Mouse (Mus musculus): Measurements from ENCODE around the gene Rbm10. TPM values are rescaled to one million over a fixed set of nuclear protein-coding genes. Genes with fewer than 3 reads are reported as not detected.

Rbm10 gene
- polyA plus RNA-seq, 1 experiment from 2014 or later, result 37.3 TPM

DNA sequence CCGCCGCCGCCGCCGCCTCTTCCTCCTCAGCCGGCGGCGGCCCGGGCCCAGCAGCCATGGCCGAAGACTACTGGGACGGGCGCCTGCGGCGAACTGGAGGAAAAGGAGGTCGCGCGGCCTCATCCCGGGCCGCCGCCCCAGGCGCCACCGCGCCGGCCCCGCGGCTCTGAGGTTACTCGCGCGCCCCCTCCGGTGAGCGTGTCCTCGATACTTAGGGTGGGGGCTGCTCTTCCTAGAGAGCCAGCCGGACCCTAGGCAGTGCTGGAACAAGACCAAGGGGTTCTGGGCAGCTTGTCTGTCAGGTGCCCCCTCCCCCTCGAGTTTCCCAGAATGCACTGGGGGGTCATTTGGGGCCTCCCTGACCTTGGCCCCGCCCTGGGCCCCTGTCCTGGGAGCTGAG is 71.3 kb downstream of the Rbm10 start:
- H3K9ac ChIP-seq (ENCODE audit: low read depth, low read length), result peak overlapping the region; percentile 86
- DNase-seq (ENCODE audit: low spot score) (peak; percentile 59), ATAC-seq (replicated peaks; ENCODE audit: low FRiP score, low read depth) (peak; percentile 50)
- no peaks in the 10 kb centered on the region for H3K27me3 ChIP-seq (ENCODE audit: insufficient read depth, low read length)
- peak overlapping the region; percentile 63 for H3K4me2 ChIP-seq (ENCODE audit: low read length)
- H3K9me3 ChIP-seq (replicated peaks; ENCODE audit: low read length), result no peaks in the 10 kb centered on the region
- H3K27ac ChIP-seq, result peak overlapping the region; percentile 96
- TF ChIP-seq CTCF (IDR thresholded peaks at IDR 0.05; ENCODE audit: low read depth), result no peak; the same call in 1 of the 2 replicates
- H3K4me3 ChIP-seq (replicated peaks; ENCODE audit: low read depth, low read length), result peak overlapping the region; percentile 67
- no peaks in the 10 kb centered on the region for H3K4me1 ChIP-seq (replicated peaks; ENCODE audit: insufficient read depth, low read length)
- 30% methylated on average over 9 of the region's 35 CpGs for WGBS
- H3K36me3 ChIP-seq (ENCODE audit: insufficient read depth, low read length), result 0 out of 2 replicates have a peak, but pooled peaks cover under 1% of the 10 kb centered on the region

DNA sequence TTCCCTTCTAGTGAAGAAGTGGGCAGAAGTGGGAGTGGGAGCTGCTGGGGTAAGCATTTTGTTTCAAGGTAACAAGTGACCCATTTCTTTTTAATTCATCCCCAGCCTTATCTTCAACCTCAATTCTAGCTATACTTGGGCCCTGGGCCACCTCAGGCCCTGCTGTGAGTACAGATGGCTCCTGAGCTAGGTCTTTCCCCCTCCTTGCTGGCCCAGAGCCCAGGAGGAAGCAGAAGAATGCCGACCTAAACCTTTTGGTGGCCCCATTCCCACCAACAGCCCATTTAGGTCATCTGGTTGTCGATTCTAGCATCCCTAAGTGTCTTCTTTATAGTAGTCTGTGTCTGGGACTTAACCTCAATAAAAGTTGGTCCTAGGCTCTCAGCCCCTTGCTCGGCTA is 74.3 kb downstream of the Rbm10 start:
- H3K4me3 ChIP-seq (replicated peaks; ENCODE audit: low read depth, low read length), result no peak overlapping the region
- WGBS, result 48% methylated on average over 3 of the region's 3 CpGs
- no peak overlapping the region for H3K4me2 ChIP-seq (ENCODE audit: low read length)
- no peaks in the 10 kb centered on the region for H3K4me1 ChIP-seq (replicated peaks; ENCODE audit: insufficient read depth, low read length)
- DNase-seq (ENCODE audit: low spot score) (no peak), ATAC-seq (replicated peaks; ENCODE audit: low FRiP score, low read depth) (no peak)
- no peak overlapping the region for H3K27ac ChIP-seq
- no peaks in the 10 kb centered on the region for H3K9me3 ChIP-seq (replicated peaks; ENCODE audit: low read length)
- TF ChIP-seq CTCF (IDR thresholded peaks at IDR 0.05; ENCODE audit: low read depth), result no peak
- H3K9ac ChIP-seq (ENCODE audit: low read depth, low read length), result no peak overlapping the region
- H3K36me3 ChIP-seq (ENCODE audit: insufficient read depth, low read length), result peaks cover 18% of the 10 kb centered on the region; the same call in 1 of the 2 replicates
- H3K27me3 ChIP-seq (ENCODE audit: insufficient read depth, low read length), result no peaks in the 10 kb centered on the region

DNA sequence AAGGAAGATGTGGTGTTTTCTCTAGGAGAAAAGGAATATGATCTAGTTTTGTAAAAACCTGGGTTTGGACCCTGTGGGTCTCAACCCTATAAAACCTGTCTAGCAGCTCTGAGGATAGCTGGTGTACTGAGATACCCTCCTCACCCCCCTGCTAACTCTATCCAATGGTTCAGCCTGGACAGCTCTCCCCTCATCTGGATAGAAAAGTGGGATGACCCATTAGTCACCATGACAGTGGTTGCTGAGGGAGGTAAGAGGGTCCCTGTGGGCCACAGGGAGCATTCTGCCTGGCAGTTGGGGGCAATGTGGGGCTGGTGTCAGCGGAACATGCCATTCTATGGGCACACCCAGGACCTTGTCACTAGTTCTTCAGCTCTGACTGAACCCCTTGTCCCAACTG is 75.3 kb downstream of the Rbm10 start:
- H3K4me2 ChIP-seq (ENCODE audit: low read length), result no peak overlapping the region
- H3K4me3 ChIP-seq (replicated peaks; ENCODE audit: low read depth, low read length), result no peak overlapping the region
- no peak for ATAC-seq (replicated peaks; ENCODE audit: low FRiP score, low read depth)
- 92% methylated on average over 1 of the region's 1 CpGs for WGBS
- no peak for DNase-seq (ENCODE audit: low spot score)
- TF ChIP-seq CTCF (IDR thresholded peaks at IDR 0.05; ENCODE audit: low read depth), result no peak
- H3K9me3 ChIP-seq (replicated peaks; ENCODE audit: low read length), result no peaks in the 10 kb centered on the region
- no peaks in the 10 kb centered on the region for H3K4me1 ChIP-seq (replicated peaks; ENCODE audit: insufficient read depth, low read length)
- no peaks in the 10 kb centered on the region for H3K27me3 ChIP-seq (ENCODE audit: insufficient read depth, low read length)
- peaks cover 24% of the 10 kb centered on the region; the same call in 1 of the 2 replicates for H3K36me3 ChIP-seq (ENCODE audit: insufficient read depth, low read length)
- no peak overlapping the region for H3K27ac ChIP-seq
- H3K9ac ChIP-seq (ENCODE audit: low read depth, low read length), result no peak overlapping the region

DNA sequence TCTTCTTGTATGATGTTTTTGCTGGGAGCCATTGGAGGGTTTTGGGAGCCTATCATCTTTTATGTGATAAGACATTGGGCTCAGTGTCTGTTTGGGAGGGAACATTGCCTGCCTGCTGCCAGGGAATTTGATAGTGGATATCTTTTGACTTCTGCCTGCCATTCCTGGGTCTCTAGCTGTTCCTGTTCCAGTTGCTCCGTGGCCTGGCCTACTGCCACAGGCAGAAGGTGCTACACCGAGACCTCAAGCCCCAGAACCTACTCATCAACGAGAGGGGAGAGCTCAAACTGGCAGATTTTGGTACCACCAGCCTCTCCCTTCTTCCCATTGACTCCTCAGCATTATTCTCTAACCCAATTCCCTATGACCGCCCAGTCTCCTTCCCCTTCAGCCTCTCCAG is 78.5 kb downstream of the Rbm10 start:
- Histone ChIP-seq H3K9me3 (replicated peaks; ENCODE audit: low read length) (no peaks in the 10 kb centered on the region), H3K9ac (ENCODE audit: low read depth, low read length) (no peak overlapping the region), H3K4me3 (replicated peaks; ENCODE audit: low read depth, low read length) (no peak overlapping the region), H3K4me2 (ENCODE audit: low read length) (no peak overlapping the region), H3K27ac (no peak overlapping the region), H3K27me3 (ENCODE audit: insufficient read depth, low read length) (no peaks in the 10 kb centered on the region), H3K4me1 (replicated peaks; ENCODE audit: insufficient read depth, low read length) (no peaks in the 10 kb centered on the region), H3K36me3 (ENCODE audit: insufficient read depth, low read length) (peaks cover 30% of the 10 kb centered on the region; the same call in 1 of the 2 replicates)
- WGBS, result 86% methylated on average over 4 of the region's 4 CpGs
- DNase-seq (ENCODE audit: low spot score) (no peak), ATAC-seq (replicated peaks; ENCODE audit: low FRiP score, low read depth) (no peak)
- no peak for TF ChIP-seq CTCF (IDR thresholded peaks at IDR 0.05; ENCODE audit: low read depth)

Other genes with a start within 250 kb of the Rbm10 start
- 6.9 and 8.1 TPM in 2 replicates for gene Jade3, start 191.8 kb upstream of the Rbm10 start, polyA plus RNA-seq (2015; fragmentation: Nextera tagmentation; extraction: Ambion mirVana)
- 14.7 and 16.8 TPM in 2 replicates for gene Rgn, start 67.7 kb upstream of the Rbm10 start, polyA plus RNA-seq (2015; fragmentation: Nextera tagmentation; extraction: Ambion mirVana)
- 451 and 489 TPM in 2 replicates for gene Ndufb11, start 116 bp downstream of the Rbm10 start, polyA plus RNA-seq (2015; fragmentation: Nextera tagmentation; extraction: Ambion mirVana)
- 119 and 131 TPM in 2 replicates for gene Uba1, start 40.8 kb downstream of the Rbm10 start, polyA plus RNA-seq (2015; fragmentation: Nextera tagmentation; extraction: Ambion mirVana)
- 78.9 and 81.6 TPM in 2 replicates for gene Cdk16, start 70.5 kb downstream of the Rbm10 start, polyA plus RNA-seq (2015; fragmentation: Nextera tagmentation; extraction: Ambion mirVana)
- gene Usp11, start 86.4 kb downstream of the Rbm10 start, polyA plus RNA-seq (2015; fragmentation: Nextera tagmentation; extraction: Ambion mirVana), result 16.3 and 16.4 TPM in 2 replicates
- gene Araf, start 180.3 kb downstream of the Rbm10 start, polyA plus RNA-seq (2015; fragmentation: Nextera tagmentation; extraction: Ambion mirVana), result 86.6 and 88.3 TPM in 2 replicates

All from kidney, postnatal 0 days (tissue).